Mouse (Mus musculus) megakaryocyte, embryonic 14.5 days (primary cell): ENCODE measurements around the gene Cish.

Experiments
- FLI1 ChIP-seq: IDR thresholded peaks from 2 replicates; pipeline ENCODE4 v1.6.1; 2012; ENCODE audit warnings: low read length, inconsistent platforms, mixed read lengths
- GATA1 ChIP-seq: IDR thresholded peaks from 3 replicates; pipeline ENCODE4 v1.6.1; 2012; ENCODE audit warnings: mixed read lengths, low read length, inconsistent platforms, borderline replicate concordance

DNA sequence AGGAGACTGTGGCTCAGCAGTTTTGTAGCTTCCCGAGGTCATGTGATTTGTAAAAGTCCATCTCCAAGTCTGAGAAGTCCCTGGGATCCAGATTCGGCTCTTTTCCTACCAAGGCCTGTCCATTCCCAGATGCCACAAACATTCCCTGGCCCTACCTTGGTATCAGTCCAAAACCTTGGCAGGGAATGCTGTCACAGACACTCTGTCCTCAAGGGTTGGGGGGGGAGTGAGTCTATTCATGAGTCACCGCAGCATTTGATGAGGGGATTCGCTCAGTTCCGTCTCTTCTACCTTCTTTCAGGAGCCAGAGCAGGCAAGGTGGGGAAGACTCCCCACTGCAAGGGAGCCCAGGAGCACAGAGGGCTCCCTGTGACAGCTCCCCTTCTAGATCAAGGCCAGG is 20.1 kb upstream of the Cish start:
- TF ChIP-seq GATA1, result no peak
- TF ChIP-seq FLI1, result no peak
